Mouse (Mus musculus) embryo, embryonic 11 days (tissue): Measurements from ENCODE around the gene Casz1.
A peak's percentile ranks its signal among the peaks of the same experiment; 100 is the strongest.

Experiments
- DNase-seq: peaks from one replicate; pipeline ENCODE4 v3.0.0-alpha.2; 2015

Casz1 gene

GRCm38 (mm10) chr4:148804137-148804779, at the start of gene Casz1:
Casz1 (plus strand) TSS chr4:148804429.
- peak; percentile 96 for DNase-seq

- no peak for DNase-seq
Observed at GRCm38 (mm10) chr4:148758863-148759262, 45.4 kb upstream of the Casz1 start.

GRCm38 (mm10) chr4:148760152-148760551, 44.1 kb upstream of the Casz1 start:
- no peak for DNase-seq

- DNase-seq = no peak
Observed at GRCm38 (mm10) chr4:148766021-148766775, 38.0 kb upstream of the Casz1 start.

- DNase-seq = no peak
Observed at GRCm38 (mm10) chr4:148767655-148768305, 36.4 kb upstream of the Casz1 start.

GRCm38 (mm10) chr4:148768649-148769048, 35.6 kb upstream of the Casz1 start:
- no peak for DNase-seq

GRCm38 (mm10) chr4:148770582-148771408, 33.4 kb upstream of the Casz1 start:
- DNase-seq = peak; percentile 76

GRCm38 (mm10) chr4:148771409-148771929, 32.8 kb upstream of the Casz1 start:
- DNase-seq = peak; percentile 47

- DNase-seq = no peak
Observed at GRCm38 (mm10) chr4:148772658-148773057, 31.6 kb upstream of the Casz1 start.

- DNase-seq = no peak
Observed at GRCm38 (mm10) chr4:148774036-148774435, 30.2 kb upstream of the Casz1 start.

GRCm38 (mm10) chr4:148775476-148776269, 28.6 kb upstream of the Casz1 start:
- no peak for DNase-seq

- DNase-seq = no peak
Observed at GRCm38 (mm10) chr4:148780097-148780621, 24.1 kb upstream of the Casz1 start.

GRCm38 (mm10) chr4:148781516-148781915, 22.7 kb upstream of the Casz1 start:
- DNase-seq = no peak

- no peak for DNase-seq
Observed at GRCm38 (mm10) chr4:148782880-148783279, 21.3 kb upstream of the Casz1 start.

- DNase-seq = no peak
Observed at GRCm38 (mm10) chr4:148783760-148784159, 20.5 kb upstream of the Casz1 start.

- no peak for DNase-seq
Observed at GRCm38 (mm10) chr4:148785053-148785567, 19.1 kb upstream of the Casz1 start.

- DNase-seq = no peak
Observed at GRCm38 (mm10) chr4:148785995-148786394, 18.2 kb upstream of the Casz1 start.

- DNase-seq = no peak
Observed at GRCm38 (mm10) chr4:148790940-148791339, 13.3 kb upstream of the Casz1 start.

- DNase-seq = no peak
Observed at GRCm38 (mm10) chr4:148795038-148795437, 9.2 kb upstream of the Casz1 start.

- DNase-seq = no peak
Observed at GRCm38 (mm10) chr4:148797475-148798324, 6.5 kb upstream of the Casz1 start.
